Mouse (Mus musculus): ENCODE measurements around the gene Usp13. TPM values are rescaled to one million over a fixed set of nuclear protein-coding genes. Genes with fewer than 3 reads are reported as not detected.

Gene Usp13
- 1.5 and 3.2 TPM in 2 replicates for polyA plus RNA-seq (2015; fragmentation: Nextera tagmentation; extraction: Ambion mirVana)

GRCm38 (mm10) chr3:32817357-32818326, at the start of gene Usp13:
Gene Usp13, plus strand, starts transcription at chr3:32817546.
- under 1% methylated on average over 80 of the region's 84 CpGs for whole genome bisulfite sequencing

GRCm38 (mm10) chr3:32770781-32771180, 46.6 kb upstream of the Usp13 start:
- Histone ChIP-seq H3K9me3 (ENCODE audit: control insufficient read depth, low read length) (no peaks in the 10 kb centered on the region), H3K27ac (ENCODE audit: low read length) (no peak overlapping the region), H3K36me3 (ENCODE audit: control insufficient read depth, insufficient read depth, low read length) (no peaks in the 10 kb centered on the region), H3K4me2 (ENCODE audit: low read depth, low read length) (no peak overlapping the region), H3K27me3 (replicated peaks; ENCODE audit: control insufficient read depth, insufficient read depth, low read length) (no peaks in the 10 kb centered on the region), H3K4me1 (ENCODE audit: control insufficient read depth, insufficient read depth, low read length) (no peaks in the 10 kb centered on the region), H3K4me3 (ENCODE audit: low read length) (no peak overlapping the region), H3K9ac (ENCODE audit: low read depth, low read length) (no peak overlapping the region)
- 58% methylated on average over 2 of the region's 2 CpGs for WGBS
- no peak for ATAC-seq

More at GRCm38 (mm10) chr3:32817357-32818326, at the start of gene Usp13:
- H3K9me3 ChIP-seq (ENCODE audit: control insufficient read depth, low read length) = no peaks in the 10 kb centered on the region
- H3K36me3 ChIP-seq (ENCODE audit: control insufficient read depth, insufficient read depth, low read length) = no peaks in the 10 kb centered on the region
- no peaks in the 10 kb centered on the region for H3K4me1 ChIP-seq (ENCODE audit: control insufficient read depth, insufficient read depth, low read length)
- H3K27ac ChIP-seq (ENCODE audit: low read length) = peak within 1 kb of the TSS; percentile 80
- ATAC-seq = peak; percentile 87
- H3K4me3 ChIP-seq (ENCODE audit: low read length) = peak within 1 kb of the TSS; percentile 76
- peak within 1 kb of the TSS; percentile 91 for H3K4me2 ChIP-seq (ENCODE audit: low read depth, low read length)
- H3K27me3 ChIP-seq (replicated peaks; ENCODE audit: control insufficient read depth, insufficient read depth, low read length) = 0 out of 2 replicates have a peak, but pooled peaks cover 3% of the 10 kb centered on the region
- peak within 1 kb of the TSS; percentile 77 for H3K9ac ChIP-seq (ENCODE audit: low read depth, low read length)

- peak; percentile 56 for ATAC-seq
- Histone ChIP-seq H3K36me3 (ENCODE audit: control insufficient read depth, insufficient read depth, low read length) (no peaks in the 10 kb centered on the region), H3K9me3 (ENCODE audit: control insufficient read depth, low read length) (no peaks in the 10 kb centered on the region), H3K4me3 (ENCODE audit: low read length) (peak overlapping the region; percentile 76), H3K27me3 (replicated peaks; ENCODE audit: control insufficient read depth, insufficient read depth, low read length) (0 out of 2 replicates have a peak, but pooled peaks cover 3% of the 10 kb centered on the region), H3K4me1 (ENCODE audit: control insufficient read depth, insufficient read depth, low read length) (no peaks in the 10 kb centered on the region), H3K4me2 (ENCODE audit: low read depth, low read length) (peak overlapping the region; percentile 91), H3K27ac (ENCODE audit: low read length) (peak overlapping the region; percentile 80; the same call in 1 of the 2 replicates), H3K9ac (ENCODE audit: low read depth, low read length) (peak overlapping the region; percentile 77)
- 3% methylated on average over 9 of the region's 9 CpGs for WGBS
Observed at GRCm38 (mm10) chr3:32817001-32817356, 367 bp upstream of the Usp13 start.

GRCm38 (mm10) chr3:32818327-32818900, 1.1 kb downstream of the Usp13 start:
- Histone ChIP-seq H3K9ac (ENCODE audit: low read depth, low read length) (no peak overlapping the region), H3K36me3 (ENCODE audit: control insufficient read depth, insufficient read depth, low read length) (no peaks in the 10 kb centered on the region), H3K4me2 (ENCODE audit: low read depth, low read length) (peak overlapping the region; percentile 91), H3K4me3 (ENCODE audit: low read length) (peak overlapping the region; percentile 76), H3K4me1 (ENCODE audit: control insufficient read depth, insufficient read depth, low read length) (0 out of 2 replicates have a peak, but pooled peaks cover 3% of the 10 kb centered on the region), H3K27ac (ENCODE audit: low read length) (no peak overlapping the region), H3K27me3 (replicated peaks; ENCODE audit: control insufficient read depth, insufficient read depth, low read length) (0 out of 2 replicates have a peak, but pooled peaks cover 3% of the 10 kb centered on the region), H3K9me3 (ENCODE audit: control insufficient read depth, low read length) (no peaks in the 10 kb centered on the region)
- 6% methylated on average over 12 of the region's 12 CpGs for WGBS
- ATAC-seq = no peak

GRCm38 (mm10) chr3:32822620-32823019, 5.3 kb downstream of the Usp13 start:
- 0 out of 2 replicates have a peak, but pooled peaks cover 3% of the 10 kb centered on the region for H3K27me3 ChIP-seq (replicated peaks; ENCODE audit: control insufficient read depth, insufficient read depth, low read length)
- H3K4me1 ChIP-seq (ENCODE audit: control insufficient read depth, insufficient read depth, low read length) = 0 out of 2 replicates have a peak, but pooled peaks cover 3% of the 10 kb centered on the region
- no peaks in the 10 kb centered on the region for H3K36me3 ChIP-seq (ENCODE audit: control insufficient read depth, insufficient read depth, low read length)
- no peak overlapping the region for H3K4me2 ChIP-seq (ENCODE audit: low read depth, low read length)
- 24% methylated on average over 3 of the region's 3 CpGs for WGBS
- H3K9ac ChIP-seq (ENCODE audit: low read depth, low read length) = no peak overlapping the region
- no peaks in the 10 kb centered on the region for H3K9me3 ChIP-seq (ENCODE audit: control insufficient read depth, low read length)
- no peak overlapping the region for H3K27ac ChIP-seq (ENCODE audit: low read length)
- peak; percentile 31; the same call in 1 of the 2 replicates for ATAC-seq
- H3K4me3 ChIP-seq (ENCODE audit: low read length) = no peak overlapping the region

- Histone ChIP-seq H3K4me2 (ENCODE audit: low read depth, low read length) (no peak overlapping the region), H3K4me1 (ENCODE audit: control insufficient read depth, insufficient read depth, low read length) (0 out of 2 replicates have a peak, but pooled peaks cover 3% of the 10 kb centered on the region), H3K9me3 (ENCODE audit: control insufficient read depth, low read length) (no peaks in the 10 kb centered on the region), H3K27ac (ENCODE audit: low read length) (no peak overlapping the region), H3K27me3 (replicated peaks; ENCODE audit: control insufficient read depth, insufficient read depth, low read length) (no peaks in the 10 kb centered on the region), H3K9ac (ENCODE audit: low read depth, low read length) (no peak overlapping the region), H3K4me3 (ENCODE audit: low read length) (no peak overlapping the region), H3K36me3 (ENCODE audit: control insufficient read depth, insufficient read depth, low read length) (no peaks in the 10 kb centered on the region)
- 77% methylated on average over 5 of the region's 5 CpGs for WGBS
- no peak for ATAC-seq
Observed at GRCm38 (mm10) chr3:32824923-32825322, 7.6 kb downstream of the Usp13 start.

- Histone ChIP-seq H3K4me3 (ENCODE audit: low read length) (no peak overlapping the region), H3K9me3 (ENCODE audit: control insufficient read depth, low read length) (no peaks in the 10 kb centered on the region), H3K27me3 (replicated peaks; ENCODE audit: control insufficient read depth, insufficient read depth, low read length) (no peaks in the 10 kb centered on the region), H3K4me1 (ENCODE audit: control insufficient read depth, insufficient read depth, low read length) (0 out of 2 replicates have a peak, but pooled peaks cover 3% of the 10 kb centered on the region), H3K36me3 (ENCODE audit: control insufficient read depth, insufficient read depth, low read length) (no peaks in the 10 kb centered on the region), H3K9ac (ENCODE audit: low read depth, low read length) (no peak overlapping the region), H3K27ac (ENCODE audit: low read length) (no peak overlapping the region), H3K4me2 (ENCODE audit: low read depth, low read length) (no peak overlapping the region)
- no peak for ATAC-seq
- 81% methylated on average over 3 of the region's 3 CpGs for WGBS
Observed at GRCm38 (mm10) chr3:32825964-32826479, 8.7 kb downstream of the Usp13 start.

- WGBS = 75% methylated on average over 6 of the region's 6 CpGs
Observed at GRCm38 (mm10) chr3:32826701-32827100, 9.4 kb downstream of the Usp13 start.

GRCm38 (mm10) chr3:32833871-32834270, 16.5 kb downstream of the Usp13 start:
- H3K9me3 ChIP-seq (ENCODE audit: control insufficient read depth, low read length) = no peaks in the 10 kb centered on the region
- WGBS = 48% methylated on average over 2 of the region's 2 CpGs
- ATAC-seq = no peak
- no peaks in the 10 kb centered on the region for H3K4me1 ChIP-seq (ENCODE audit: control insufficient read depth, insufficient read depth, low read length)
- H3K4me3 ChIP-seq (ENCODE audit: low read length) = no peak overlapping the region
- H3K9ac ChIP-seq (ENCODE audit: low read depth, low read length) = no peak overlapping the region
- no peak overlapping the region for H3K27ac ChIP-seq (ENCODE audit: low read length)
- no peak overlapping the region for H3K4me2 ChIP-seq (ENCODE audit: low read depth, low read length)
- no peaks in the 10 kb centered on the region for H3K27me3 ChIP-seq (replicated peaks; ENCODE audit: control insufficient read depth, insufficient read depth, low read length)
- no peaks in the 10 kb centered on the region for H3K36me3 ChIP-seq (ENCODE audit: control insufficient read depth, insufficient read depth, low read length)

More at GRCm38 (mm10) chr3:32826701-32827100, 9.4 kb downstream of the Usp13 start:
- ATAC-seq = no peak
- no peak overlapping the region for H3K27ac ChIP-seq (ENCODE audit: low read length)
- no peak overlapping the region for H3K4me3 ChIP-seq (ENCODE audit: low read length)
- no peaks in the 10 kb centered on the region for H3K36me3 ChIP-seq (ENCODE audit: control insufficient read depth, insufficient read depth, low read length)
- no peak overlapping the region for H3K4me2 ChIP-seq (ENCODE audit: low read depth, low read length)
- 0 out of 2 replicates have a peak, but pooled peaks cover 3% of the 10 kb centered on the region for H3K4me1 ChIP-seq (ENCODE audit: control insufficient read depth, insufficient read depth, low read length)
- H3K9me3 ChIP-seq (ENCODE audit: control insufficient read depth, low read length) = no peaks in the 10 kb centered on the region
- no peak overlapping the region for H3K9ac ChIP-seq (ENCODE audit: low read depth, low read length)
- H3K27me3 ChIP-seq (replicated peaks; ENCODE audit: control insufficient read depth, insufficient read depth, low read length) = no peaks in the 10 kb centered on the region
